Mouse (Mus musculus) stomach, embryonic 14.5 days (tissue): ENCODE data around the gene Tbck. TPM values are rescaled to one million over a fixed set of nuclear protein-coding genes. Genes with fewer than 3 reads are reported as not detected.

Source experiments
- ATAC-seq: fragments of 200-750 bp; cut with Nextera tagmentation; 2 replicates; pipeline ENCODE4 v1.8.0; 2017; ENCODE audit warnings: low read depth, moderate TSS enrichment; ENCODE audit not compliant: insufficient number of reproducible peaks, insufficient read depth, low FRiP score
- H3K27ac ChIP-seq: fragments of 300-500 bp; sonication (generic); 2 replicates; pipeline ENCODE4 v1.5.1; 2014; ENCODE audit warnings: mild to moderate bottlenecking, low read length, moderate library complexity, mixed read lengths
- H3K27me3 ChIP-seq: fragments of 300-500 bp; sonication (generic); 2 replicates; pipeline ENCODE4 v1.6.1; 2014; ENCODE audit warnings: low read length, control low read depth, mixed read lengths; ENCODE audit not compliant: control insufficient read depth, insufficient read depth
- H3K36me3 ChIP-seq: fragments of 300-500 bp; sonication (generic); 2 replicates; pipeline ENCODE4 v1.6.1; 2014; ENCODE audit warnings: mild to moderate bottlenecking, control low read depth, low read length, moderate library complexity, mixed read lengths; ENCODE audit not compliant: control insufficient read depth, insufficient read depth
- H3K4me1 ChIP-seq: fragments of 300-500 bp; sonication (generic); 2 replicates; pipeline ENCODE4 v1.6.1; 2014; ENCODE audit warnings: low read length, control low read depth, mixed read lengths; ENCODE audit not compliant: control insufficient read depth, insufficient read depth
- H3K4me2 ChIP-seq: fragments of 300-500 bp; sonication (generic); replicated peaks from 2 replicates; pipeline ENCODE4 v1.6.1; 2014; ENCODE audit warnings: low read depth, low read length, control low read depth
- H3K4me3 ChIP-seq: fragments of 300-500 bp; sonication (generic); 2 replicates; pipeline ENCODE4 v1.5.1; 2014; ENCODE audit warnings: low read depth, low read length, control low read depth
- H3K9ac ChIP-seq: fragments of 300-500 bp; sonication (generic); replicated peaks from 2 replicates; pipeline ENCODE4 v1.6.1; 2014; ENCODE audit warnings: low read depth, mild to moderate bottlenecking, control low read depth, low read length, moderate library complexity, mixed read lengths
- H3K9me3 ChIP-seq: fragments of 300-500 bp; sonication (generic); 2 replicates; pipeline ENCODE4 v1.6.1; 2016; ENCODE audit warnings: low read depth, low read length, control low read depth; ENCODE audit not compliant: control insufficient read depth
- whole genome bisulfite sequencing: fragments of 180-500 bp; shearing (Covaris S2); extraction: QIAGEN DNeasy Blood & Tissue Kit; methylation state at CpG from one replicate; pipeline ENCODE4 v1.1.7; 2014; 5-methylcytosine and 5-hydroxymethylcytosine counted together
- polyA plus RNA-seq: library from polyadenylated mRNA; unstranded; fragments of >200 nt; fragmentation: Nextera tagmentation; extraction: Ambion mirVana; gene quantifications from 2 replicates; pipeline ENCODE4 v1.2.1, GENCODE M21; 2014

Gene Tbck
- polyA plus RNA-seq, 1 experiment from 2014 or later = 26.3 TPM

DNA sequence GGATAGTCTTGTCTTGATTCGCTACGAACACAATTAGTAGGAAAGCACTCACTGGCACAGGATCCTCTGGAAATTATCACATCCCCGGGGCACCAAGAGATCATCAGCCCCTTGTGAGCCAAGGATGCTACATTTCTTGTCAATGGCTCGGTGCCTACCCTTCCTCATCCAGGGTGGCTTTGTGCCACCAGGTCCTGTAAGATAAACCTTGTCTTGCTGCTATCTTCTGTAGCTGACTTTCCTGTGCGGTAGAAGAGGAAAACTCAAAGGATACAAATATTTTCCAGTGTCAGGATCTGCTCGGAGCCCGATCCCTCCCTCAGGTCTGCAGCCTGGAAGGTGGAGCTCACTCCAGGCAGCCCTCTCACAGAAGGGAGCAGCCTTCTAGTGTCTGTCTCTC lies 175.6 kb downstream of the Tbck start:
- Histone ChIP-seq H3K4me2 (no peak overlapping the region), H3K9me3 (no peaks in the 10 kb centered on the region), H3K27me3 (no peaks in the 10 kb centered on the region), H3K9ac (no peak overlapping the region), H3K27ac (no peak overlapping the region), H3K4me3 (no peak overlapping the region), H3K36me3 (no peaks in the 10 kb centered on the region), H3K4me1 (no peaks in the 10 kb centered on the region)
- ATAC-seq = no peak
- WGBS = 81% methylated on average over 7 of the region's 7 CpGs

DNA sequence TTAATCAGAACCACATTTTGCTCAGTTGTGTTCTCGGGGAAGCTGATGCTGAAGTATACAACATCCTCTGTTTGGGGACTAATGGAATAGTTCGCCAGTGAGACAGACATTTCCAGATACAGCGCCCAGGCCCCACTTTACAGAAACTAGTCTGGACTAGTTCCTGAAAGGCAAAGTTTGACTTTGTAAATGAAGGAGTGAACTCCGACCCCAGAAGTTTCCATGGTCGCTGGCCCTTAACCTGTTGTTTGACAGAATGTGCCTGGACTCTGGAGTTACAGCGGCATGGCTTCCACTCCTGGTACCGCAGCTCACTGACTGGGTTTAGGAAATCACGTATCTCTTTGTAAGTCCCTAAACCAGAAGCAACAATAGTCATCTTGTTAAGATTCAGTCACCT lies 176.9 kb downstream of the Tbck start:
- Histone ChIP-seq H3K4me2 (no peak overlapping the region), H3K27ac (no peak overlapping the region), H3K9ac (no peak overlapping the region), H3K4me1 (no peaks in the 10 kb centered on the region), H3K4me3 (no peak overlapping the region), H3K9me3 (no peaks in the 10 kb centered on the region), H3K27me3 (no peaks in the 10 kb centered on the region), H3K36me3 (no peaks in the 10 kb centered on the region)
- no peak for ATAC-seq
- WGBS = 56% methylated on average over 8 of the region's 8 CpGs

DNA sequence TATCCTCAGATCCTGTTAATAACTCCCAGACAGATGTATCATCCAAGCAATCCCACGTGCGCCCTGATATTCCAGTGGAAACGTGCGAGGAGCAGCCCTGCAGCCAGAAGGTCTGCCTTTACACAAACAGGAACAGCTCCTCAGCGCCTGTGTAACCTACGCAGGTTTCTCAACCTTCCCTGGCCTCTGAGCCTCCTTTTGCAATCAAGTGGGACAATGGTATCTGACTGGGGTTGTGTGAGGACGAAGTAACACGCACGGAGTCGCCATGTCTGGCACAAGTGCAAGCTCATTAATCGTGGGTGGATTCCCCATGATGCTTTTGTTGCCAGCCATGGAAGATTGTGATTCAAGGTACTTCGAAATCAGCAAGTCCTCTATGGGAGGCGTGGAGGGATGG lies 179.9 kb downstream of the Tbck start:
- no peak overlapping the region for H3K4me2 ChIP-seq
- H3K4me1 ChIP-seq = no peaks in the 10 kb centered on the region
- H3K9me3 ChIP-seq = no peaks in the 10 kb centered on the region
- no peak overlapping the region for H3K9ac ChIP-seq
- no peak overlapping the region for H3K27ac ChIP-seq
- H3K27me3 ChIP-seq = no peaks in the 10 kb centered on the region
- H3K4me3 ChIP-seq = no peak overlapping the region
- no peak for ATAC-seq
- no peaks in the 10 kb centered on the region for H3K36me3 ChIP-seq
- WGBS = 65% methylated on average over 13 of the region's 13 CpGs

DNA sequence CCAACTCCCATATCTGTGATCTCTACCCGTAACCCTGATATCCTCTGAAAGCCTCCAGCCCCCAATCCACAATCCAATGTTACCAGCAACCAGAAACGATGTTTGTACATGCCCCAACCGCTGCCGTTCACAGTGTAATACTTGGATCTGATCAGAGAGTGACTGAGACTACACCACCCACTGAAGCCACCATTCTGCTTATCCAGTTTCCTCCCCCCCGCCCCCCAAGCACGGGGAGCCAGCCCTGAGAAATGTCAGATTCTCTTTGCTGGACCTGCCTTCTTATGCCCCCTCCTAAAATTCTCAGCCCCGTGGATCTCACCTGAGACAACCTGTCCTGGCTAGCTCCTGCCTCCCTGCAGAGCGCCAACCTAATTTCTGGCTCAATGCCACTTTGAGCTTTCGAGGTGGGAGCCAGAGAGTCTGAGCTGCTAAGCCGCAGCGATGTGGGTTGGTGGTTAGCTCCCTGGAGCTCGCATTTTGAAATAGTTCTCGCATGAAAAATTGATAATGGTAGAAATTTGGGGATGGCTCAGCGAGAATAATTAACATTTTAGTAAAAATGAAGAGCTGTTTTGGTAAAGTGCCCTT lies 180.5 kb downstream of the Tbck start:
- no peaks in the 10 kb centered on the region for H3K27me3 ChIP-seq
- no peak for ATAC-seq
- no peaks in the 10 kb centered on the region for H3K4me1 ChIP-seq
- no peak overlapping the region for H3K27ac ChIP-seq
- H3K9ac ChIP-seq = no peak overlapping the region
- H3K4me3 ChIP-seq = no peak overlapping the region
- no peaks in the 10 kb centered on the region for H3K36me3 ChIP-seq
- WGBS = 70% methylated on average over 14 of the region's 14 CpGs
- no peak overlapping the region for H3K4me2 ChIP-seq
- H3K9me3 ChIP-seq = no peaks in the 10 kb centered on the region

DNA sequence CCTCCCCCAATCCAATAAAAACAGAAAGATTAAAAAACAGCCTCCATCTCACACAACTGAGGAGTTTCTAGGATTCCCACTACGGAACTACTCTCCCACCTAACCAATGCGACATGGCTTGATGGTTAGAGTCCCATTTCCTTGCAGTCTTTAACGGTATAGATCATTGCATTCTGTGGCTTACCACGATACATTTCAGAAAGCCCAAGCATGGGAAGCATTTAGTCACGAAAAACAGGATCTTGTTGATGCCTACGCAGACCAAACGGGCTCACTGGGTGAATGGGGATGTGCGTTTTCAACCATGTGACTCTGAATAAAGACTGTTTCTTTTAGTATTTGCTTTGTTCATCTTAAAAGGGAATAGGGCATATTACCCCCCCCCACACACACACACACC lies 181.0 kb downstream of the Tbck start:
- no peak overlapping the region for H3K4me2 ChIP-seq
- no peaks in the 10 kb centered on the region for H3K9me3 ChIP-seq
- WGBS = 84% methylated on average over 8 of the region's 8 CpGs
- no peak for ATAC-seq
- H3K36me3 ChIP-seq = no peaks in the 10 kb centered on the region
- H3K27me3 ChIP-seq = no peaks in the 10 kb centered on the region
- H3K4me1 ChIP-seq = no peaks in the 10 kb centered on the region
- H3K4me3 ChIP-seq = no peak overlapping the region
- H3K9ac ChIP-seq = no peak overlapping the region
- no peak overlapping the region for H3K27ac ChIP-seq

DNA sequence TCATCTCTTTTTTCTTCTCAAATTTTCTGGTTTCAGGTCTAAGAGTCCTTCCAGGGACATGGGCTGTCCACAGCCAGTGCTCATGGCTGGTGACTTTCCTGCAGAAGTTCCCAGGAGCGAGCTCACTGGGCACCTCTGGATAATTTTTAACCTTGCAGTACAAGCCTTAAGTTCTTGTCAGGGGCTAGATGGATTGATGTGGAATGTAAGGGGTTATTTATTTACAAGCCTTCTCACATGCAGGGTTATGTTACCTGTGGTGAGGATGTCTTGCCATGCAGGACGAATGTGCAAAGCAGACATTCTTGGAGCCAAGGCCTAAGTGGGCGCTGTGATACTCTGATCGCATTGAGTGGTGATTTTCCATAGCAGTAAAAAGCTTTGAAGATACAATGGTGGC lies 181.7 kb downstream of the Tbck start:
- H3K9me3 ChIP-seq = no peaks in the 10 kb centered on the region
- no peak overlapping the region for H3K4me2 ChIP-seq
- no peak for ATAC-seq
- H3K4me1 ChIP-seq = no peaks in the 10 kb centered on the region
- no peak overlapping the region for H3K27ac ChIP-seq
- no peak overlapping the region for H3K9ac ChIP-seq
- 83% methylated on average over 4 of the region's 4 CpGs for WGBS
- H3K27me3 ChIP-seq = no peaks in the 10 kb centered on the region
- no peaks in the 10 kb centered on the region for H3K36me3 ChIP-seq
- H3K4me3 ChIP-seq = no peak overlapping the region

DNA sequence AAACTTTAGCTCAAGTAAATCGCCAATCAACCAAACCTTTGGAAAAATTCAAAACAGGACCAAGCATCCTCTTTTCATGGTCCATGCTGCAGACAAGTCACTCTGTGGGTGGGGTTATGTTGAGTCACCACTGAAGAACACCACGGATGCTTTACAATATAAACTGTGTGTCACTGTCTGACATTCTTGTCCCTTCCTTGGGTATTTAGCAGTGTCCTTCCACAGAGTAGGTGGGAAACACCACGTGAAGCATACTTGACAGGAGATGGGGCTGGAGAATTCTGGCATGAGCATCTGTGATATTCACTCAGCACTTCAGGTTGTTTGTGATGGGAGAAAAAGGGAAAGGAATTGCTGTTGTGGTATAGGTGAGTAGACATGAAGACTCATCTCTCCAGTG lies 183.0 kb downstream of the Tbck start:
- H3K4me2 ChIP-seq = no peak overlapping the region
- no peaks in the 10 kb centered on the region for H3K27me3 ChIP-seq
- no peak overlapping the region for H3K4me3 ChIP-seq
- no peak overlapping the region for H3K27ac ChIP-seq
- H3K9ac ChIP-seq = no peak overlapping the region
- no peaks in the 10 kb centered on the region for H3K36me3 ChIP-seq
- ATAC-seq = no peak
- 78% methylated on average over 3 of the region's 3 CpGs for WGBS
- no peaks in the 10 kb centered on the region for H3K9me3 ChIP-seq
- no peaks in the 10 kb centered on the region for H3K4me1 ChIP-seq

DNA sequence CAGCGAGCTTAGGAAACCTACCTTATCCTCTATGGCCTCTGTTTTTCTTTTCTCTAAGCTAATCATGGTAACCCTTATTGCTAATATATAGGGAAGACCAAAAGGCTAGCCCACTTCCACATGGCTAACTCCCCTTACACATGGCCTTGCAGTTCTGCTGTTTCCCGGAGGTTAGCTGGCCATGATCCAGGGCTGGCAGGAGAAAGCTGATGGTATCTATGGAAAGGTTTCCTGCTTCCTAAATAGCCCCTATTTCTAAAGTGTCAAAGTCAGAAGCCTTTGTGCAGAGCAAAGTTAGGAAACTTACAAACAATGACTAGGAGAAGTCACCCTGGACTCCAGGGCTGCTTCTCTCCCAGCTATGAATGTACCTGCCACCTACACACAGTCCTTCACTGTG lies 184.9 kb downstream of the Tbck start:
- no peaks in the 10 kb centered on the region for H3K36me3 ChIP-seq
- no peaks in the 10 kb centered on the region for H3K9me3 ChIP-seq
- H3K9ac ChIP-seq = no peak overlapping the region
- no peaks in the 10 kb centered on the region for H3K27me3 ChIP-seq
- H3K4me1 ChIP-seq = 0 out of 2 replicates have a peak, but pooled peaks cover 5% of the 10 kb centered on the region
- H3K4me3 ChIP-seq = no peak overlapping the region
- H3K27ac ChIP-seq = no peak overlapping the region
- no peak overlapping the region for H3K4me2 ChIP-seq
- WGBS = 73% methylated on average over 2 of the region's 2 CpGs
- no peak for ATAC-seq

DNA sequence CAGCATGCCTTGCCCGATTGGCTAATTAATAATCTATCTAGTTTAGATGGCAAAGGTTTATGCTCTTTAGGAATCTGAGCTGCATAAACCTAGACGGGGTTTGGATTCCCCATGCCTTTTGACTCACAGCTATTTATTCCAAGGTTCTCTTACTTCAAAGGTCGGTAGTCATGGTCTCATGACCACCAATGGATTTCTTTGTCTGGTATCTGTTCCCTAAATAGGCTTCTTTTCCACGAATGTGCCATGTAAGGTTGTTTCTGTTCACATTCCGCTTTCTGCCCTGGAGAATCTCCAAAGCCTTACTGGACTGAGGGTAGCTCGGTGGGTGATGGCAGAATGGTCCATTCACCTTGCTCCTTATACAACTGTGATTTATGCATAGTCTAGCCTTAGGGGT lies 186.1 kb downstream of the Tbck start:
- Histone ChIP-seq H3K9me3 (no peaks in the 10 kb centered on the region), H3K4me3 (no peak overlapping the region), H3K4me2 (no peak overlapping the region), H3K4me1 (0 out of 2 replicates have a peak, but pooled peaks cover 5% of the 10 kb centered on the region), H3K27ac (no peak overlapping the region), H3K27me3 (no peaks in the 10 kb centered on the region), H3K36me3 (no peaks in the 10 kb centered on the region), H3K9ac (no peak overlapping the region)
- no peak for ATAC-seq
- 81% methylated on average over 6 of the region's 6 CpGs for WGBS
